Mouse (Mus musculus): Measurements from ENCODE around the gene Lman2.

- TF ChIP-seq CTCF (IDR thresholded peaks at IDR 0.05; ENCODE audit: borderline replicate concordance, insufficient read depth, low read length) (no peak), POLR2A (IDR thresholded peaks at IDR 0.05; ENCODE audit: low read depth, low read length) (no peak)
These were observed 65.8 kb downstream of the Lman2 start for GRCm38 (mm10) chr13:55296760-55297159.

All from embryonic fibroblast, embryonic 13.5 days (primary cell).